Mouse (Mus musculus): ENCODE measurements around the gene Lysmd3.
"Not testable (repeated sequence)": the region's sequence is repeated elsewhere in the genome, so short reads cannot be mapped to it uniquely, and the experiment has no call there.

Lysmd3 gene

DNA sequence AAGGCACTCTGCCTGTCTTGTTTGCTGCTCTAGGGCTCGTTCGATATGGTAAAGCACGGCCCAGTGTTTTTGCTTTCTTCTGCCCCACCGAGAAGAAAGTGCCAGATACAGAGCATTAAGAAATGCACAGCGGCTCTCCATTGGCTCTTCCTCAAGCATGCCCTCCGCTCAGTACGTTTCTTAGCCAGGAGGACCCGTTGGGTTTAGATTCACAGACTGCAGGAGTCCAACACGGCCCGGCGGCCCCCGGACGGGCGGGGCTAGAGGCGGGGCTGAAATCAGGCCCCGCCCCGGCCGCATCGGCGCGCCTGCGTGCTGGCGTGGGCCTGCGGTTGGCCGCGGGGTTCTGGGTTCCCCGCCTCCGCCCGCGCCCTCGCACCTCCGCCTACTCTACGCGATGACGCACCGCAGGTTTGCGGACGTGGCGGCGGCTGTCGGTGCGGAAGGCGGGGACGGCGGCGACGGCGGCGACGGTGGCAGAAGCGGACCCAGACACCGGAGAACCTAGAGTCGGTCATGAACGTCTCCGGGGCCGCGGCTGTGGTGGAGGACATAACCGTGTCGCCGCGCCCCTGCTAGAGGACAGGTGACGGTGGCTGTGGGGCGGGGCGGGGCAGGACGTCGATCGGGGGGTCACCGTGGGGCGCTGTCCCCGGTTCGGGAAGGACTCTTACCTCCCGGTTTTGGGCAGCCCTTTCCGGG lies at the start of gene Lysmd3:
TSS of gene Lysmd3 (plus strand) at position 313 of the 702 bp plus-strand sequence.
- CTCF ChIA-PET, result no interaction called here

- CTCF ChIA-PET, result no interaction called here
Observed at GRCm38 (mm10) chr13:81610349-81610748, 47.1 kb upstream of the Lysmd3 start.

DNA sequence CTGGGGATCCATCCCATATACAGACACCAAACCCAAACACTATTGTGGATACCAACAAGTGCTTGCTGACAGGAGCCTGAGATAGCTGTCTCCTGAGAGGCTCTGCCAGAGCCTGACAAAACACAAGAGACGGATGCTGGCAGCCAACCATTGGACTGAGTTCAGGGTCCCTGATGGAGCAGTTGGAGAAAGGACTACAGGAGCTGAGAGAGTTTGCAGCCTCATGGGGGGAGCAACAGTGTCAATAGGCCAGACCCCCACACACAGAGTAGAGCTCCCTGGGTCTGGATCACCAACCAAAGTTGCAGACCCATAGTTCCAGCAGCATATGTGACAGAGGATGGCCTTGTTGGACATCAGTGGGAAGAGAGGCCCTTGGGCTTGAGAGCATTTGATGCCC lies 29.6 kb upstream of the Lysmd3 start:
- CTCF ChIA-PET, result not testable (repeated sequence)

- CTCF ChIA-PET, result interaction anchor here (0.5 kb wide), 1 partner anchor 13 kb away, joined by 3 read pairs; no protein-coding TSS in a partner anchor
Observed at GRCm38 (mm10) chr13:81628631-81629190, 28.8 kb upstream of the Lysmd3 start.

DNA sequence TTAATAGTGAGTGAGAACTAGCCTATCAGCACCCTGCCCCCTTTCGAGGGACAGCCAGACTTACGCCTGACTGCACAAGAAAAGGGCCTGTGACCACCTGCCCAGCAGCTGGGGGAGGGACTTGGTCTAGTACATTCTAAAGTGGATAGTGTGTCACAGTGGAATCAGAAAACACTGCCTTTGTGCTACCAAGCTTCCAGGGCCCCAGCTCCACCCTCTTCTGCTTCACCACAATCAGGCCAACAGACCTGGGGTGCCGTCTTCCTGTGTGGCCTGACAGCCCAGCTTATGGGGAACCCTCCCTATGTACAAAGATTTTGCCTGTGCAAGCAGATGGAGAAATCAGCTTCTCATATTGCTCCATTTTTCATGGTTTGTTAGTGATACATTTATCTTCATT lies 28.1 kb upstream of the Lysmd3 start:
- CTCF ChIA-PET, result interaction anchor here (0.5 kb wide), 1 partner anchor 12 kb away, joined by 3 read pairs; no protein-coding TSS in a partner anchor

GRCm38 (mm10) chr13:81630566-81630965 lies 26.9 kb upstream of the Lysmd3 start:
- CTCF ChIA-PET, result no interaction called here

DNA sequence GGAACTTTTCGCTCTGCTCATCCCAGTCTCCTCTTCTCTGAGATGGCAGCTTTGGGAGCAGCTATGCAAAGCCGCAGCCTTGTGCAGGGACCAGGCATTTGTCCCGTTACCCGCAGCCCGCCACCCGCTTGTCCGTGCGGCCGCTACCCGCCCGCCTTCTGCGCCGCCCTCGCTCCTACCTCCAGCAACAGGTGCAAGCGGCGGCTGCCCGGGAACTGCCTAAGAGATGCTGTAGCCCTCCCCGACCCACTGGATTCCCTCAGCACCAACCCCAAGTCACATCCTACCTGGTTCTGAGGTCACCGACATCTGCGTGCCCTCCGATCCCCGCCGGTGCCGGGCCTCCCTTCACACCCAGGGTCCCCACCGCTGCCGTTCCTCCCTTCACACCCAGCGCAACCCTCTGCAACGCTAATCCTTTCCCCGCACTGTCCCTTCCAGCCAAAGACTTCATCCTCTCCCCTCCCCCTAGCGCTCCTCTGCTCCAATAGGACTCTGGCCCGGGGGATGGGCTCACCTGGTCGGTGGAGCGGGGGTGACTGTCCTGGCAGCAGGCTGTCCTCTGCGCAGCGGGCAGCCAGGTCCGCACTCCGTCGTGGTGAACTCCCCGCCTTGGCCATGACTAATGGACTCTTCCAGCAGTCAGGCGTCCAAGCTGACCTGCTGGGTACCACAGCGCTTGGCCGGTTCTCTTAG lies 24.6 kb upstream of the Lysmd3 start, which contains the start of gene Adgrv1:
TSS of gene Adgrv1 (minus strand) at position 435 of the 696 bp plus-strand sequence.
- CTCF ChIA-PET, result no interaction called here

GRCm38 (mm10) chr13:81639624-81640023 lies 17.8 kb upstream of the Lysmd3 start:
- CTCF ChIA-PET, result no interaction called here

GRCm38 (mm10) chr13:81640881-81641280 lies 16.6 kb upstream of the Lysmd3 start:
- CTCF ChIA-PET, result interaction anchor here (0.6 to 1.0 kb wide), 2 partner anchors 12 kb away, joined by 3 read pairs; no protein-coding TSS in a partner anchor

DNA sequence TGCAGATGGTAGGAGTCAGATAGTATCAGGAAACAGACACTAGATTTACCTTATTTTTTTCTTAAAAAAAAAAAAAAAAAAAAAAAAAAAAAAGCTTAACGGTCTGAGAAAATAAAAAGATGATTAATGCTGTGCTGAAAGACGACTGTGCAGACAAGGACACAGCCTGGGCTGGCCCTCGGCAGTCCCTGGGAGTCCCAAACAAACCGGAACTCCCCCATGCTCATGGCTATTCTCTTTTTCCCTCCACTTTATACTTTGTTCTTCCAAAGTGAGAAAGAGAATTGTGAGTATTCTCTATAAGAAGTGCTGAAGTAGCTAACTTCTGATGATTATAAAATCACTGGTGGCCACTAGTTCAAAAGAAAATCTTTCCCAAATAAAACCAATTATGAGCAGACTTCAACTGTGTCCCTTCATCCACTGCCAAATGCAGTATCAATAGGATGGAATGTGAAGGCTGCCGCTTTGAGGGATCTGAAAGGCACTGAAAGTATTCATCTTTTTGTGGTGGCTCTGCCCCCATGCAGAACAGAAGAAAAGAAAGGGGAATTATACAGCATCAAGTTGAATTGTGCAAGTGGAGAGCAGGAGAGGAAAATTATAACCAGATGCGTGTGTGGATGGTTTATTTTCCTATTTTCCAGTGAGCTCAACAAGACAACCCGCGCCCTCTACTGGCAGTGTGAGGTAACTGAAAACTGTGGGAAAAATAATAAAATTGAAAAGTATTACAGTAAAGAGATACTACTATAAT lies 16.0 kb upstream of the Lysmd3 start:
- CTCF ChIA-PET, result interaction anchor here (0.6 to 1.0 kb wide), 3 partner anchors 11 to 123 kb away, joined by 3 read pairs; no protein-coding TSS in a partner anchor

DNA sequence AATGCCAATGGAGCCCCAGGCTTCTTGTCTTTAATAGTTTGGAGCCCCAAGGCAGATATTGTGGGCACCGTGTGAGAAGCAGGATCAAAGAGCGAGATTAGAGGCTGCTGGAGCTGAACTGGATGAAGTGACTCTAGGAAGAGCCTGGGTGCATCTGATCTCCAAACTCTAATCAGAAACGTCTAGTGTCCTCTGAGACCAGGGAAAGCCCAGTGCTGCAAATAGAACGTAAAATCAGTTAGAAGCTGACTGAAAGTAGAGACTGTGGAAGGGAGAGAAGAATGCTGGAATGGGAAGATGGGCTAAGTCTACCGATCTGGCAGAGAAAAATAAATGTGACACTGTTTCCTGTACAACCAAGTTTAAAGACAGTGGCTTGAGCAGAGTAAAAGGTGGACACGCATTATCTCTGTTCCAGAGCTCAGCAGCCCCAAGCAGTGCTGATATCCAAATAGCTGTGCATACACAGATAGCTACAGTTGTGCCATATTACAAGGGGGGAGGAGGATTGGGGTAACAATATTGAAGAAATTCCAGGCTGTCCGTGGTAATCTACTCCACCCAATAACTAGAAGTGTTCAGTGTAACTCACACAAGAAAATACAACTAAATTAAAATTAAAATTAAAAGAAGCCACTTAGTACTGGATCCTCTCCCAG lies 14.8 kb upstream of the Lysmd3 start:
- CTCF ChIA-PET, result interaction anchor here (0.8 kb wide), 1 partner anchor 122 kb away, joined by 3 read pairs; no protein-coding TSS in a partner anchor

DNA sequence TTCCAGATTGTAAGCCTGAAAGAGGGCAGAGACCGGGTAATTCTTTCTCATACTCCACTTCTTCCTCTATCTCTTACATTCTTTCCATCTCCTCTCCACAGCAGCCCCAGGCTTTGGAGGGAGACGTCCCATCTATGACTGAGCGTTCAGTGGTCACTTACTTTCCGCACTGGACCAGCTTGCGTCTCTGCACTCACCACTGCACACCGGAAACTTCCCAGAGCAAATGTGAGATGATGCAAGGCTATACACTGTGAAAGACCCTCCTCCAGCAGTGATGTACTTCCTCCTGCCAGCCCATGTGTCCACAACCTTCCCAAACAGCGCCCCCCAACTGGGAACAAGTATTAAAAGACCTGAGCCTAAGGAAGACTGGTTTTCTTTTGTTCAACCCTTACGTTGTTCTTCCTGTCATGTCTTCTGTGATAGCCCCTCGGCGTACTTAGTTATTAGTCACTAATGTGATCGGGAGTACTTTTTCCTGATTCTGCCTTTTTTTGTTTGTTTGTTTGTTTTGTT lies 13.4 kb upstream of the Lysmd3 start:
- CTCF ChIA-PET, result no interaction called here

GRCm38 (mm10) chr13:81646348-81646747 lies 11.1 kb upstream of the Lysmd3 start:
- CTCF ChIA-PET, result no interaction called here

DNA sequence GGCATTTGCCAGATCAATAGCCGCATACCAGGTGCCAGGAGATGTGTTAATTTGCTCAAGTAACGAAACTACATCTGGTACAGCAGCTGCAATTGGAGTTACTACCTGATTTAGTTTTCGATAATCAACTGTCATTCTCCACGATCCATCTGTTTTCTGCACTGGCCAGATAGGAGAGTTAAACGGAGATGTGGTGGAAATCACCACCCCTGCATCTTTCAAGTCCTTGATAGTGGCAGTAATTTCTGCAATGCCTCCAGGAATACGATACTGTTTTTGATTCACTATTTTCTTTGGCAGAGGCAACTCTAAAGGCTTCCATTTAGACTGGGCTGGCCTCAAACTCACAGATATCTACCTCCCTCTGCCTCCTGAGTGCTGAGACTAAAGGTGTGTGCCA lies 7.1 kb upstream of the Lysmd3 start:
- CTCF ChIA-PET, result not testable (repeated sequence)

GRCm38 (mm10) chr13:81656091-81656850 lies 1.2 kb upstream of the Lysmd3 start:
- CTCF ChIA-PET, result no interaction called here

DNA sequence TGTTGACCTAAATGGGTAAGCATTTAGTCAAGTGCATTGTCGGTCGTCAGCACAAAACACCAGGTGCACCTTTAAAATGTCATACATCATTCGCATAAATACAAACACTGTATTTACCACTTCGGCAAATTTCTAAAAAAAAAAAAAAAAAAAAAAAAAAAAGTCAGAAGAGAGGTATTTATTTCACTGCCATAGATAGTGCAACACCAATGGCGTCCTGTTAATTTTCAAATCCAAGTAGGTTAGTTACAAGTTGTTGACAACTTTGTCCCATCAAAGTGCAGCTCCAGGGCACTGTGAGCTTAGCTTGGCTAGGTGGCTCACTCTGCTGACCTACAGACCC lies 484 bp upstream of the Lysmd3 start:
- CTCF ChIA-PET, result no interaction called here

DNA sequence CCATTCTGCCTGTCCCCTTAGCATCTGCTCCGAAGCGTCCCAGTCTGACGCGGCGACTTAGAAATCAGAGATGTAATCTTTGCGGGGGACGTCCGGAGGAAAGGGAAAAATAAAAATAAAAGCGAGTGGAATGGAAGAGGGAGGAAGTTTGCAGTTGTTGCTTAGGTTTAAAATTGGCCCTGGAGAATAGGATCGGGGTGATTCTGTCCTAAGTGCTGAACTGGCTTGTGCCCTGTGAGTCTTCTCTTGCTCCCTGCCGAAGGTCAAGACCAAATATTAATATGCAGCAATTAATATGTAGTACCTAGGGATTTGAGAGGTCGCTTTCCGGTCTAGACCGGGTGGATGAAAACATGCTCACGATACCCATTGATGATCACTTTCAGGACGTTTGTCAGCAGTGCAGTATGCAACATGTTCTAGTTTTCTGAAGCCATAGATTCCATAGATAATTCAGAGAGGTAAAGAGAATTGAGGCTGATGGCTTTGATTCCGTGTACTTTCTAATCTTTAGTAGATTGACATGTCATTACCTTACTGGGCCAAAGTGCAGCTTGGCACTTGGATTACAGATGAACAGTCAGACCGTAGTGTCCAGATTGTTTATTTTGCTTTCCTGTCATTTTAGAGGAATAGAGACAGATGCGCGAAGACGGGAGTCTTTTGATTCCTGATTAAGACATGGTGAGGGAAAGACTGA lies 740 bp downstream of the Lysmd3 start:
- CTCF ChIA-PET, result no interaction called here

DNA sequence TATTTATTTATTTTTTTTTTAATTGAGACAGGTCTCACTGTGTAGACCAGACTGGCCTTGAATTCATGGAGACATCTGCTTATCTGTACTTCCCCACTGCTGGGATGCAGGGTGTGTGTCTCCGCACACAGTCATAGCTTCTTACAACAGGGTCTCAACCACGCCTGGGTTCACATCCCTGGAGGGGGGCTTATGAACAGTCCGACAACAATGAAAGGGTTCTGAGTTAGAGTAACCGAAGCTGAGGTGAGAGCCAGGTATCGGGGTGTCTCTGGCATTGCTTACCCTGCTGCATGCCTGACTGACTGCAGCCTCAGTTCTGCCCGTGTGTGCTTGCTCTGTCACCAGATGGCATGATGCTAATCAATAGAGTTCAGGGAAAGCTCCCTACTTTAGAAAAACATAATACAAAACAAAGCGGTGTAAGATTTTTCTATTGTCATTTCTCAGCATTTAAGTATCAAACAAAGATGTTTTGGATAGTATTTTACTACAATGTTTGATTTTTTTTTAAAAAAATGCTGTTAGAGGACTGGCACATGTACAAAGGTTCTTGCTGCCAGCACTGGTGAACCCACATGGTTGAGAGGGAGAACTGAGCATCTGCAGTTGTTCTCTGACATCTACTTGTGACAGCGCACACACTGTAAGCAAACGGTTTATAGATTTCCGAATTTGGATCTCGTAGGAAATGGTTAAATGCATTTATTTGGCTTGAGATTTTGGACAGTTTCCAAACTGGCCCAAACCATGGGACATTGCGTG lies 6.3 kb downstream of the Lysmd3 start:
- CTCF ChIA-PET, result interaction anchor here (0.6 kb wide), 1 partner anchor 11 kb away, joined by 6 read pairs; no protein-coding TSS in a partner anchor

GRCm38 (mm10) chr13:81664331-81664698 lies 6.9 kb downstream of the Lysmd3 start:
- CTCF ChIA-PET, result interaction anchor here (0.6 kb wide), 1 partner anchor 11 kb away, joined by 6 read pairs; no protein-coding TSS in a partner anchor

Measured in spleen, embryonic (tissue).